Mouse (Mus musculus) thymus, postnatal 14 days (tissue): ENCODE results near the gene Tm6sf1.

Experiments
- DNase-seq: peaks from one replicate; pipeline ENCODE4 v3.0.0; 2021

Tm6sf1 gene

GRCm38 (mm10) chr7:81851706-81852105 lies 7.1 kb upstream of the Tm6sf1 start:
- no peak for DNase-seq

GRCm38 (mm10) chr7:81854568-81855307 lies 4.1 kb upstream of the Tm6sf1 start:
- no peak for DNase-seq

DNA sequence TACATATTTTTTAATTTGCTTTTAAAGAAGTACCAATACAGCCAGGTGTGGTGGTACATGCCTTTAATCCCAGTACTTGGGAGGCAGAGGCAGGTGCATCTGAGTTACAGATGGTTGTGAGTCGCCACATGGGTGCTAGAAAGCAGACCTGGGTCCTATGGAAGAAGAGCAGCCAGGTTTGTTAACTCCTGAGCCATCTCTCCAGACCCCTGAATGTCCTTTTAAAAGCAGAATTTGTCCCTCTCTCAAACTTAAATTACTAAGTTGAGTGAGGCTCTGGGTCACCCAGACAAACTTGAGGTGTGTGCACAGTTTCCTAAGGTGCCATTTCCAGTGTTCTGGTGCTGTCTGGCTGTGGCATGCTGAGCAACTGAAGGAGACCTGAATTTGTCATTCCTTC lies 3.1 kb upstream of the Tm6sf1 start, which contains the start of gene Gm10160:
Gene Gm10160 (minus strand): TSS at position 101 of the 400 bp plus-strand sequence.
- DNase-seq, result no peak

GRCm38 (mm10) chr7:81856221-81856620 lies 2.6 kb upstream of the Tm6sf1 start:
- no peak for DNase-seq

DNA sequence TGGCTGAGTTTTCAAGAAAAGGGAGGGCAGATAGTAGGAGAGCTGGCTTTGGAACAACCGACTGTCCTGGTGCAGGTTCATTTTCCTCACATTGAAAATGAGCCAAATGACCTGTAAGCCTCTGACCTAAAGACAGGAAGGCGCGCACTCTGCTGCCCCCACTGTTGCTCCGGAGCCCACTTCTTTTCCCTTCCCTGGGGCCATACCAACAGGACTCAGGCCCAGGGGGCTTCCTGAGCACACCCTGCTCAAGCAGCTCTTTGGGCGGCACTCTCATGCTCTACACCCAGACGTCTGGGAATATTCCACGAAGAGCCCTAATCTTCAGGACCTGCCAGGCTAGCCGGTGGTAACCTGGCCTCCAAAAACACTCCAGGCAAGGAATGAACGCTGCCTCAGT lies 565 bp upstream of the Tm6sf1 start:
- DNase-seq, result no peak

- peak; percentile 57 for DNase-seq
Measured at GRCm38 (mm10) chr7:81860071-81860470, 1.3 kb downstream of the Tm6sf1 start.

DNA sequence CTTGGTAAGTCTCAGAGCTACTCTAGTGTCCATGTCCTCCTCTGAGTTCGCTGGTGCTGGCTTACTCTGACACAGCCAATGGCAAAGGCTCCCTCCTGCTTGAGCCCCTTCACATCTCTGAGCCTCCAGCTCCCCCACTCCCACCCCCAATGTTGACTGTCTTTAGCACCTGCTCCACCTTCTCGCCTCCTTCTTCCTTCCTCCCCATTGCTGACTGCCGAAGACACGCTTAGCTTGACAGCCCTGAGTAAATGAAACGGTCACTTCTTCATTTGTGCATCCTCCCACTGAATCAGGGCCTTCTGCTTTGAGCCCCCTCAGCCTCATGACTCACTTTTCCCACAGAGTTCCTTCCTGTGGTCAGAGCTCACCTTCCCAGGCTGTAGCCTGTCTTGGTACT lies 2.2 kb downstream of the Tm6sf1 start:
- peak; percentile 77 for DNase-seq

GRCm38 (mm10) chr7:81861461-81861860 lies 2.7 kb downstream of the Tm6sf1 start:
- no peak for DNase-seq

GRCm38 (mm10) chr7:81861921-81862320 lies 3.1 kb downstream of the Tm6sf1 start:
- no peak for DNase-seq

- DNase-seq, result peak; percentile 91
Measured at GRCm38 (mm10) chr7:81862587-81863583, 4.1 kb downstream of the Tm6sf1 start.

DNA sequence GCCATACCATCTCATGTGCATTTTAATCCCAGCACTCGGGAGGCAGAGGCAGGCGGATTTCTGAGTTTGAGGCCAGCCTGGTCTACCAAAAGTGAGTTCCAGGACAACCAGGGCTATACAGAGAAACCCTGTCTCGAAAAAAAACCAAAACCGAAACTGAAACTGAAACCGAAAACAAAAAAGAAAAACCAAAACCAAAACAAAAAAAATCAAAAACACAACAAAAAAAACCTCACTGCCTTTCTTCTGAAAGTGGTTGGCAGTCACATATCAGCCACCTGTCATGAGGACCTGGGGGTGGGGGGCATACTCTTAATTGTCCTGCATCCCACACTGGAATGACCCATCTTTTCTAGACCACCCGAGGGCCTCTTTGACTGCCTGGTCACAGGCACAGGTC lies 5.8 kb downstream of the Tm6sf1 start:
- DNase-seq, result no peak

- DNase-seq, result no peak
Measured at GRCm38 (mm10) chr7:81865937-81866336, 7.1 kb downstream of the Tm6sf1 start.

- DNase-seq, result no peak
Measured at GRCm38 (mm10) chr7:81867231-81867930, 8.6 kb downstream of the Tm6sf1 start.

DNA sequence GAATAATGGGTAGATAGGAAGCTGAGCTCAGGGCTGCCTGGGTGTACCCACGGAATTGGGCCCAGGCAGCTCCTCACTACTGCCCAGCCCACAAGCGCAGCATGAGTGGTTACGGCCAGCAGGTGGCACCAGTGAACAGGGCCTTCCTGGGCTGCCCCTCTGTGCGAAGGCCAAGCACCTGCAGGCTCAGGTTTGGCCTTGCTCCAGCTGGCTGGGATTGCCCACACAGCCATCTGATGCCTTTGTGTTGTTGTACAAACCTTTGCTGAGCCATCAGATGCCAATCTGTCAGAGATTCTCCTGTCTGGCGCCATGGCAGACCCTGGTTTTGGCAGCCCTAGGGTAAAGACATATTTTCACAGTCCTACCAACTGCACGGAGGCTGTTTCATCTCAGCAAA lies 9.4 kb downstream of the Tm6sf1 start:
- DNase-seq, result peak; percentile 84

DNA sequence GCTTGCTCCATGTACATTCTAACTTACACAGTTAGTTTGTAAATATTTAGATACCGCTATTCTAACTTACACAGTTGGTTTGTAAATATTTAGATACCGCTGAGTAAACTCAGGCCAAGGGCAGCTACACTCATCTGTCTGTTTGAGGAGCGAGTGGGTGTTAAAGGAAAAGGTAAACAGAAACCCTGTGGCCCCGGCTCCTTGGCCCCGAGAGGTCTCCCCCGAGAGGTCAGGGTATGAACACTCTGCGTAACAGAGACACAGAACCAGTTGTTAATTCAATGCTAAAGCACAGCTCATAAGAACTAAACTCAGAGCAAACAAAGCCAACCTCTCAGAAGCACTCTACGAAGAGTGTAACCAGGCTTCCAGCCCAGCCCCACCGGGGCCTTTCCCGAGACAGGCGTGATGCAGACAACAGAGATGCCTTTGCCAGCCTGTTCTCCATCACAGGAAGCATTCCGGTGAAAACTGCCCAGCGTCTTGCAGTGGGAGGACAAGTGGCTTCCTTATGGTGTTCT lies 13.8 kb downstream of the Tm6sf1 start:
- no peak for DNase-seq

- no peak for DNase-seq
Measured at GRCm38 (mm10) chr7:81873807-81874206, 15.0 kb downstream of the Tm6sf1 start.

DNA sequence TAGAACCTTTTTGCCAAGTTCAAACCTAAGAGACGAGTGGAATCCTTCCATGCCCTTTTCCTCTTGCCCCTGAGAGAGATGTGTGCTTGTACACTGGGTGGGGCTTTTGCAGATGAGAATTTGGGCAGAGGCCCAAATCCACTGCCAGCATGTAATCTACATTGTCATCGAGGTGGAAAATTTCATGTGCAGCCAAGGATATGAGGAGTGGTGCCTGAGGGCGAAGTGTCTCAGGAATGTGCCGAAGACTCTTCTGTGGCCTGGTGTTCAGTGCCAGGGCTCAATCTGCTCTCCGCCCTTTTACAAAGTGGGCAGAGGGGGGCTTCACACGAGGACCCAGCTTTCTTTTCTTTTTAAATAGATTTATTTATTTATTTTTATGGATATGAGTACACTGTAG lies 15.8 kb downstream of the Tm6sf1 start:
- no peak for DNase-seq

- no peak for DNase-seq
Measured at GRCm38 (mm10) chr7:81875372-81875771, 16.6 kb downstream of the Tm6sf1 start.

DNA sequence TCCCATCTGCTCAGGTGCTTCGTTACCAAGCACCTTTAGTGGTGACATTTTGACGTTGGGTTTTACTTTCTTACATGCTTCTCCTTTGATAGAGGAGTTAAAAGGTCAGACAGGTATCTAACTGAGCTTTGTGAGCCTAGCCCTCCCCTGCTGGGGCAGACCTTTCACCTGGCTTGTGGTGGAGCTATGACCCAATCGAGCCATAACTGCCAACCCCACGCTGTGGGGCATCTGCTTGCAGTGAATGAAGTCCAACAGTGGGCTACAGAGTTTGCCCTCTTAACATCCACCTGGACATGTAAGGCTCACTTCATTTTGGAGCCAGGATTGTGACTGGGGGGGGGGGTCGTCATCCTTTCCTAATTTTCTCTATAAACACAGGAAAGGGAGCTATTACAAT lies 21.5 kb downstream of the Tm6sf1 start:
- peak; percentile 19 for DNase-seq

- peak; percentile 81 for DNase-seq
Measured at GRCm38 (mm10) chr7:81880797-81881196, 22.0 kb downstream of the Tm6sf1 start.

- DNase-seq, result peak; percentile 16
Measured at GRCm38 (mm10) chr7:81881600-81881999, 22.8 kb downstream of the Tm6sf1 start.

DNA sequence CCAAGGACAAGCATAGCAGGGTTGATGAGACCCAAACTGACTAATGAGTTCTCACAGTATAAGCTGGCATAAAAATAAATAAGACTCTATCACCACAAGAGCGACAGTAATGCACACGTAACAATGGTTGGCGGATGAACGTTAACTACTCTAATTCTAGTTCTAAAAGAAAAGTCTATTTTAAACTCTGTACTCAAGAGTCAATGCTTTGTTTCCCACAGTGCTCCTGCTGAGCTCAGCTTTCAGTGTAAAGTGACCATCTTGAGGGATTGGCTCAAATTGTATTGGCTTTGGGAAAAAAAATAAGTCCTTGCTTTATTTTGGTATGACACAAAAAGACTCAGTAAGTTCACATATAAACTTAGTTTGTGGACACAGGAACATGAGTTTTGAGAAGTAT lies 26.3 kb downstream of the Tm6sf1 start:
- DNase-seq, result no peak

GRCm38 (mm10) chr7:81899361-81899760 lies 40.6 kb downstream of the Tm6sf1 start:
- DNase-seq, result no peak
